Mouse (Mus musculus): Measurements from ENCODE around the gene Mrps23.
A peak's percentile ranks its signal among the peaks of the same experiment; 100 is the strongest.

GRCm38 (mm10) chr11:88161651-88162362 is 42.4 kb upstream of the Mrps23 start:
- TF ChIP-seq CTCF (IDR thresholded peaks at IDR 0.05; ENCODE audit: control insufficient read depth, insufficient read depth, low read length) = peak; percentile 85
- TF ChIP-seq POLR2A (IDR thresholded peaks at IDR 0.05; ENCODE audit: borderline replicate concordance, control insufficient read depth, low read depth, low read length) = no peak

Measured in bone marrow, adult 2 months (tissue).